Mouse (Mus musculus): ENCODE measurements at regions not wholly inside any gene's neighbourhood (a gene's known extent, or its start where the extent isn't known, plus 50 kb on each side); places are given as distances from the start of the nearest gene placed in this dataset.

DNA sequence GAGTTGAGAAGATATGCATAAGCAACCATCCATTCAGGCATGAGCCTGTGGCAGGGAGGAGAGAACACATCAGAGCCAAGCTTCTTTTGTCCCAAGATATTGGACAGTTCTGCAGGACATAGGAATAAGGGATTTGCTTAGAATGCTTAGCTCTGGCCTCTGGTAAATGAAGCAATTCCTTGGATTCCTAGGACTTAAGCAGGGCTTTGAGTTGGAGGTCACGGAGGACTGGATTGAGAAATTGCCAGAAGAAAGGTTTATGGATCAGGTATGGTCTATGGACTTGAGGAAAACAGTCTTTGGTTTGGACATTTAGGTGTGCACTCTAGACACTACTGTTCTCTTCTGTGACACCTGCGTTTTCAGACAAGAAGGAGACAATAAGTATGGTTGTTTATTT is 338.4 kb downstream of the Epha4 start:
- DNase-seq (ENCODE audit: low read depth) = no peak

DNA sequence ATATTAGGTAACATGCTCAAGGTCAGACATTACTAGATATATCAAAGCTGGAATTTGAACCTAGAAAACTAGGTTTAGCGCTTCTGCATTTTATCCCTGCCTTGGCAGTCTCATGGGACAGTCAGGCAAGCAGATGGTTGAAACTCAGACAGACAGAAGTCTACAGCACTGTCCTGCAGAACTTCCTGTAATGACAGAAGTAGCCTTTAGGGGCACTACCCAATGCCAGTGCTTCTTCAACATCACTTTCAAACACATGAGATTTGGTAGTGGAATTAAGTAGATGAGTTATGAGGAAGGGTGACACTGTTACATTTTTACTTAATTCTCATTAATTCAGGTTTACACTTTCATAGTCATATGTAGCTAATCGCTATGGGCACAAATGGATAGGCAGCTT is 330.9 kb downstream of the Epha4 start:
- DNase-seq (ENCODE audit: low read depth) = no peak

DNA sequence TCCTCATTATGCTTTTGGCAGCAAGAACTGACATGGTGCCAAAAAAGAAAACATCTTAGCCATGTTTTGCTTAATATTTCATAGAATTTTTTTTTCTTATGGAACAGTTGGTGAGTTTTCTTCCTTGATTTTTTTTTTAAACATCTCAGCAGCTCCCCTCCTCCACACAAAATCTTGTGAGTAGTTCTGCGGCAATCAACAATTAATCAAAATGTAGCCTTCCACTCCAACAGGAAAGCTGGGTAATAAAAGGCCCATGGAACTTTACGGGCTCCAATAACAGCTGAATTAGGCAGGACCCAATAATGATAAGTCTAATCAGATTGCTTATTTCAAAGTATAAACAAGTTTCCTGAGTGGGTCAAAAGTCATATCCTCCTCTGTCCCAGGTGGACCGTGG is 324.7 kb downstream of the Epha4 start:
- no peak for DNase-seq (ENCODE audit: low read depth)

DNA sequence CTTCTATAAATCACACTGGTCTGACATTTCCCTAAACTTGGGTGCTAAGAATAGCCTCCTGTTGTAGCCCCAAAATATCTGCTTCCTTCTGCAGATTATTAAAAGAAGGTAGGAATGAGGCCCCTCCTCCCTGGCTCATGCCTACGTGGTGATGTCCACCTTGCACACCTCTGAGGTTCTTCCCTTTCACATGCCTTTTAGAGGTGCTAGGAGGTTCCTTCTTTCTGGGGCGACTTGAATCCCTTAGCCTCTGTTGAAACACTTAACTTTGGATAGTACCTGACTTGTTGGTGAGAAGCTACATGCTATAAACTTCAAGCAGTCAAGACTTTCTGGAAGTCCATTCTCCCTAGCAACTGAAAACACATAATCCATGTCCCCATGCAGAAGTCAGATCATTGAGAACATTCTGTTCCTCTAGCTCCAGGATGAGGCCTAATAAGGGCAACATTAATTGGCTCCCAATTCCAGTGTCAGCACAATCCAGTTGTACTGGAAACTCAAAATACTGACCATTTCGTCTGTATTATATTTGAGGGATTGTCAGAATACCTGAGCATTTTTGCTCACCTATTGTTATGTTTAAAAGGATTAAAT is 313.5 kb downstream of the Epha4 start:
- no peak for DNase-seq (ENCODE audit: low read depth)

DNA sequence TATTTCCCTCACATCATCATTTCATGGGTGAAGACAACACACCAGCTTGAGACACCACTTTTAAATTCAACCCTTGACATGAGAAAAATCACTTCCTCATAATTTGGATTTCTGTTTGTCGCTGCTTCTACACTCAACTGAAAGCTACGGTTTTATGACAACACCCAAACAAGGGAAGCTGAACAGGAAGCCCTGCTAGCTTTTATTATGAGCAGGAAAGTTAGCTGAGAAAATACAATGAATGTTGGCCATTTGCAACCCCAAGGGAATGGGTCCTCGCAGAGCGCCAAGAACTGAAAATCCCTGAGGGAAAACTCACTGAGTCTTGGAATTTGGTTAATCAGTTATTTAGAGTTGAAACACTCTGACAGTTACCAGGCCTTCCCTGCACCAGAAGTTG is 311.9 kb downstream of the Epha4 start:
- DNase-seq (ENCODE audit: low read depth) = no peak

DNA sequence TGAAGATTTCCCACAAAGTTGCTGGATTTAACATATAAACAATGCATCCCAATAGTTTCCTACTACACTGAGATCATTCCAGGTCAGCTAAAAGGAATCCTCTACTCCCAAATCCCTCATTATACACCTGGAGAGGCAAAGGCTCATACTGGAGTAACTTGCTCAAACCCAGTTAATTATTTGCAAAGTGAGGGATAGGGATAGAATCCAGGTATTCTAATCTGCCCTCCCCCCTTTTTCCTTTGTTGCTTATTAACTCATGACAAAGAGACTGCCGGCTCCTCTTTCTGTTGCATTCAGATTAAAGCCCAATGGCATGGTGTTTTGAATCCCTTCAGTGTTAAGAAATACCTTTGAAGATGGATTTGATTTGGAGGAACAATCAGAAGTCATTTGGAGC is 308.4 kb downstream of the Epha4 start:
- DNase-seq (ENCODE audit: low read depth) = no peak

DNA sequence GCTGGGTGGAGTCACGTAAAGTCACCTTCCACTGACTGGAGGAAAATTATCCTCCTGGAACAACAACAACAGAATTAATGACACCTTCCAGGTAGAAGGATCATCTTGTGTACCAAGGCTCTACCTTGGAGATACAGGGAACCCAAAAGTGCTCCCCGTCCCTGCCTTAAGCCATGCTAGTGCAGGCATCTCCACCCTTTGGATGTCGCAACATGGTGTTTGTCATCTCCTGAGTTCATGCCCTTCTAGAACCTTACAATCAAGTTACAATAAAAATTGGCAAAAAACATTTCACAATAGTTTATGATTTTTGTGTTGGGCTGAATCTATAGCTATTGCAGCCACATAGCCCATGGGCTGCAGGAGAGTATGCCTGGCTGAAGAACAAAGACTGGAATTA is 305.5 kb downstream of the Epha4 start:
- DNase-seq (ENCODE audit: low read depth) = no peak

DNA sequence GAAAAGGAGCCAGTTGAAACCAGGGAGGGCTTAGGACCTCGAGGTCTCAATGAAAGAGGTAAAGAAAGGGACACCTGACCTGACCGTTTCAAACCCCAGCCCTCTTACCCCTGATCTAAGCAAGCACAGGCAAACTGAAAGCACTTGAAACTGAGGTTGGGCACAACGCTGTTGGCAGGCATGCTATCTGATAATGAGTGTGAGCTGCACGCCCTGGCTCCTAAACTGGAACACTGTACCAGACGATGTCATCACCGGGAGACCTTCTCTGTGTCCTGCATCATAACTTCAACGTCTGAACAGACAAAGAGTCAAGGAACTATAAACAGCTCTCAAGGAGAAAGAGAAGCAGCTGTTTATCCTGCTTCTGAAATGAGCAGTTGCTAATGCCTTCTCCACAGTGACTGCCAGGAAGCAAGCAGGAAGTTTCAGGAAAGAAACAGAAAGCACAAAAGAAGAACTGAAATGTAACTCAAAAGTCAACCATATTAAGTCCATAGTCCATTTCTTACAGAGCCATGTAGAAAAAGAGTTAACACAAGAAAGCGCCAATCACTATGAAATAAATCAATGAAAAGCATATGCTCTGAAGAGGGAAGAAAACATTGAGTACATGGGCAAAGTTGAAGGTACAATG is 301.3 kb downstream of the Epha4 start:
- peak; percentile 23 for DNase-seq (ENCODE audit: low read depth)

DNA sequence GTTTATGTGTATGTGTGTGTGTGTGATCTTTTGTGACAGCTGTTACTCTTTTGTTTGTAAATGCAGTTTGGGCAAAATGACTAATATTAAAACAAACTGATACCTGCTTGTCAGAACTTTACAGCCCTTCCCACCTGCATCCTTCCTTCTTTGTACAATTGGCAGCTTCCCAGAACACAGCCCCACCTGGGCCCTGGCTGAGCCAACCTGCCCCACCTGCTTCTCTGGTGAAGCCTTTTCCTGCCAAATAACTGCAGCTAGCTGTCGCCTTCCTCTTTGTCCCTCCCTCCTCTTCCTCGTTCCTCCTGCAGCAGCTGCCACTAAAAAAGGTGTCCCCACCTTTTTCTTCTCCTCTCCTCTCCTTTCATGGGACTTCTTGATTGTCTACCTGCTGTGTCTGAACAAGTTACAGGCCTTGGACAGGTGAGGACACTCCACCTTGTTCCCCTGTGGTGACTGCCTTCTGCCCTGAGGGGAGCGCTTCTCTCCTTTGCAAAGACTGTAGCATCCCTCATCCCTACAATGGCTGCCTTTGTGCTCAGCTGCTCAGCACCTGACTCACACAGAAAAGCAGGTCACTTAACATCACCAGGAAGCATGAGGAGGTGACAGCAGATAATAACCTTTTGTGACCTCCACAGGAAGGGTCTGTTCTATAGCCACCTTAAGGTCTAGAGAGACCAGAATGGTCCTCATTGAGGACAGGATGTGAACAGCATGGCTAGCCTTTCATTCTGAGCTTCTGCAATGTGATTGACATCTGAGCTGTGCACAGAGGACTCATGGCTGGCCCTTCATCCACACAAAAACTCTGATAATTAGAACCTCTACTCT is 295.2 kb downstream of the Epha4 start:
- no peak for DNase-seq (ENCODE audit: low read depth)

DNA sequence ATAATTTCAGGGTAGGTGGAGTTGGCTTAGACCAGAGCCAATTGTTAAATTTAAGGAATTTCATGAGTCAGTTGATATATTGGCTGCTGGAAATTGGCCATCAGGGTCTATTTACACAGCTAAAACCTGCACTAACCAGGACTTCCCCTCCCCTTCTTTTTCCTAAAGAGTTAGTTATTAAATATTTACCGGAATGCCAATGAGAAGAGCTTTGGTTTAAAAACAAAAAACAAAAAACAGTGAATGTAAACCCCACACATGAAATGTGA is 294.6 kb downstream of the Epha4 start:
- no peak for DNase-seq (ENCODE audit: low read depth)

DNA sequence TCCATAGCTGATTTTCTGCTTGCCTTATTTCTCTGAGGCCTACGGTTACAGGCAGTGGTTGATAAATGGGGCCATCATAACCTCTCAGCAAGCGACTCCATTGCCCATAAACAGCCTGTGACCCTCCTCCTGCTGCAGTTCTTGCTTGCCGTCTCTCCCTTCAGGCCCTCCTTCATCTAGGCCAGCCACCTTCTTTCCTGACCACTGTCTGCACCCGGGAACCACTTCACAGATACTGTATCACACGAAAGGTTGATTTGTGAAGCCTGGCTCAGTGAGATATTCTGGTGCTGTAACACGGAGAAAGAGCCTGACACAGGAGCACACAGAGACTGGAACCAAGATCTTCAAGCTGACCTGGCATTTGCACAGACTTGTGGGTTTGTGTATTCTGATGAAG is 294.1 kb downstream of the Epha4 start:
- DNase-seq (ENCODE audit: low read depth) = no peak

DNA sequence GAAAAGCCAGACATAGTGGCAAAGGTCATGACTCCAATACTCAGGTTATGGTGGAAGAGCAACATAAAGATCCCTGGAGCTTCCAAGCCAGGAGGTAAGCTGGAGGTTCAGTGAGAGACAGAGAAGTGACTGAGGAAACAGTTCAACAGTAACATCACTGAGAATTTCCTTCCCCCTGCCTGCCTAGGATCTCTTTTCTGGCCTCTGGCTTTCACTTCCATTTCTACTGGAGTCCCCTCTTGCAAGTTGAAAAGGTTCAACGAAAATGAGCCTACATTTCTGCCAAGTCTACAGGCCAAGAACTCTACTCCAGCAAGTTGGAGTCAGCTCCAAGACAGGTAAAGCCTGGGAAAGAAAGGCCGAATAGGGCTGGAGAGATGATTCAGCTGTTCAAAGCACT is 293.0 kb downstream of the Epha4 start:
- DNase-seq (ENCODE audit: low read depth) = no peak

DNA sequence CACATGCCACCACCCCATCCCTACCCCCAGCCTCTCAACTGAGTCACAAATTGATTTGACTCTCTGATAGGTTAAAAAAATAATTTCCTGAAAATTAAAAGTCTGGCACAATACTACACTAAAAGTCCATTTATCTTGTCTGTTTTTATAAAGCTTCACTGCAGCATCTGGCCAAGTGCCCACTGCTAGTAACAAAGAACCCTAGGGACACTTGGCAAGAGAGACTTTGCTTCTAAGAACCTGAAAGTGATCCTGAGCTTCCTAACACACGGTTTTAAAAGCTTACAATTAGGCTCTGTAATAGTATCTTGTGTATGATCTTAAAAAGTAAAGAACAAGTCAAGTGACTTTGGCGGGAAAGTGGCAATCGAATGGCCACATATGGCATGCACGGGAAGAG is 288.3 kb downstream of the Epha4 start:
- DNase-seq (ENCODE audit: low read depth) = no peak

DNA sequence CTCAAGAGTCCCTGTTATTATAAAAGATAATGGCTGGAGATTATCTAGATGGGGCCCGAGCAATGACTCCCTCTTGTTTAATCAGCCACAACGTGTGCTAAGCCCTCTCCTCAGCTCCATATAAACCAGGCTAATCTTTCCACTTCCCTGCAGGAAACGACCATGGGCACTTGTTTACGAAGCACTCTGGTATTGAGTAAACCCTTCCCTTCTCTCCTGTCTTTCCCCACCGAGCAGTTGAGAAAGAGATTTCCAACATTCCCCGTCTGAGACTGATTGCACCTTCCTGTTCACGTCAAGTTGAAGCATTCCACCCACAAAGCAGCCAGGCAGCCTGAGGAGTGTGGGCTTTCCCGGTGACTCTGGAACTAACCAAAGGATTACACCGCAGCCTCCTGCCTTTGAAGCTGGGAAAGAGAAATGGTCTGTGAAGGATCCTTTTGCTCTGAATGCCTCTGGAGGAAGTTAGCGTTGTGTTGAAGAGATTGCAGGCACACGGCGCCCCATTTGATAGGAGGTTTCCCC is 287.8 kb downstream of the Epha4 start:
- peak; percentile 16 for DNase-seq (ENCODE audit: low read depth)

DNA sequence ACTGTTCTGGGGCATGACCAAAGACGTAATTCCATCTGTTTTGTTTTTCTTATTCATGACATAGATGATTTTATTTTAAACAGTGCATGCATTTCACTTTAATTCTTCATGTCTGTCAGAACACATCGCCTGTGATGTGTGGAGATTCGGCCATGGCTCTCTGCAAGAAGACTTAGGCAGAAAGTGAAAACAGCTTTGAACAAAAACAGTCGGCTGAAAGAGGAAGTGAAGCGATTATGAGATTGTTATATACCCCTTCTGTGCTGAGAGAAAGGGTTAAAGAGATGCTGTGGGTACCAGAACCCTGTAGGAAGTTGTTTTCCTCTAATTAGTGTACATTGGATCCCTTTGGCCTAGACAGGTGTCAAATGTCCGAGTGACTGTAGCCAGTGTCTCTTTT is 287.1 kb downstream of the Epha4 start:
- no peak for DNase-seq (ENCODE audit: low read depth)

DNA sequence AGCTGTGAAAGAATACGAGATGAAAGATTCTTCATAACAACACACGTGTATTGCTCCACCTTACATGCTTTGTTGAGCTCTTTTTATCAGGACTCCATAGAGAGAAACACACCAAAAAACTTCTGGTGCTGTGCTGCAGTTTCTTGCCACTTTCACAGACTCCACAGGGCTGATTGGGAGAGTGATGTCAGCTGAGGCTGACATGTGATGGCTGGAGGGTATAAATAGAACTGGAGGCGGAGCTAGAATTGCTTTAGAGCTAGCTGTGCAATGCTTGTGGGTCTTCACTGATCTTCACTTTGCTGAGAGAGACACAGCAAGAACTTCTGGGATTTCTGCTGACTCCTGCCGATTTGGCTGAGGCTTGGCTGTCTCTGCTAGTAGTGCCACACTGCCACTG is 285.3 kb downstream of the Epha4 start:
- no peak for DNase-seq (ENCODE audit: low read depth)

DNA sequence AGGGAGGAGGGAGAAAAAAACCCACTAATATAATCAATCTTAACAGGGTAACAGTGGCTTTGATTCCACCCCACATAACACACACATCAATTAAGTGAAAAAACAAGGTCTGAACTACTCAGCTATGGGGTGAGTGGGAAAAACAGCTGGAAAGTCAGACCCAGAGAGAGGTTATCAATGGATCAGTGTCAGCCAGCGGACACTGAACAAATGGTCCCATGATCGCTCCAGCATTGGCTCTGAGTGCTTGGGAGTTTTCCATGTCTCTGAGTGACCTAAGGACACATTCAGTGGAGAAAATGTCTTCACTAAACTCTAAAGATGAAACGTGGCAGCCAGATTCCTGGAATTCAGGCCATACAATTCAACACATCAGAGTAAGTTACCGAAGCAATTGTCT is 281.9 kb downstream of the Epha4 start:
- no peak for DNase-seq (ENCODE audit: low read depth)

DNA sequence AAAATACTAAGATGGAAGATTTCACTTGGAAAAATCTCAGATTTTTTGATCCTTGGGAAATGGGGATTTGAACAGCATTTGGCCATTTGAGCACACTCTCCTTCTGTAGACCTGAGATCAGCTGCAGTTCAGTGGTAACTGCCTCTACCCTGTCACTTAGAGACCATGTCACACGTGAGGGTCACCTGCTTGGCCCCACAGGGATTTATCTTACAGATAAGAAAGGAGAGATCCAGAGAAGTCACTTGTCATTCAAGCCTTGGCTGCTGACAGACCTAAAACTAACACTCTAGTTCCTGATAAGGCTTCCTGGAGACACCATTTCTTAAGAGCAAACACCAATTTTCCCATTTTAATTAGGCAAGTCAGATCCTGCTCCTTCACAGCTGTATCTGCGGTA is 270.2 kb downstream of the Epha4 start:
- DNase-seq (ENCODE audit: low read depth) = no peak

DNA sequence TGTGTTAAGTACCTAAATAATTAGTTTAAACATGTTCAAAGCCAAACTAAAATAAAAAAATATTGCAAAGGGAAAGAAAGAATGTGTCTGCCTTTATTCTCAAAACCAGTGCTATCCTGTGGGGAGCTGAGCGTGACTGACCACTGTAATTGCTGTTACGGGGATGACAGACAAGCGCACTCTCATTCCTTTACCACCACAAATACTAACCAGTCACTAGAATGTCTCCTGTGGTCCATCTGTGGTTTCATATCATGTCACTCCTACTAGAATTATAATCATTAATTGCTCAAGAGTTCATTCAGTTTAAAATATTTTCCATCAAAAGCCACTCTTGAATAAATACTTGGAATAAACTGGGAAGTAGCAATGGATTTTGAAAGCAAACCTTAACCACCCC is 268.8 kb downstream of the Epha4 start:
- DNase-seq (ENCODE audit: low read depth) = peak; percentile 10

DNA sequence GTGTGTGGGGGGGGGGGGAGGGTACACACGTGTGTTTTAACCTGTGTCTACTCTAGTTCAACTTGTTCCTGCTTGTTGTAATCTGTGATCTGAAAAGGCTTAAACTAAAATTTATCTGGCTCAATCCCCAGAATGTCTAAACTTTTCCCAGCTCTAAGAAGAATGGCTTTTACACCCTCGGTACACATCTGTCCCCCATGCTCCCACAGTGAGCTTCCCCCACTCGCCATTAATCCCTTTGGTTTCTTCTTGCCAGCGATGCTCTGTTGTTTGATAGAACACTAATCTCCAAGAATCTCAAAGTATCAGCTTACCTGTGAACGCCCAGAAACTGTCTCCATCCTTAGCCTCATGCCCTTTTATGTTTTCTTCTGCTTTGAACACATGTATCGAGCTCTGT is 260.6 kb downstream of the Epha4 start:
- no peak for DNase-seq (ENCODE audit: low read depth)

DNA sequence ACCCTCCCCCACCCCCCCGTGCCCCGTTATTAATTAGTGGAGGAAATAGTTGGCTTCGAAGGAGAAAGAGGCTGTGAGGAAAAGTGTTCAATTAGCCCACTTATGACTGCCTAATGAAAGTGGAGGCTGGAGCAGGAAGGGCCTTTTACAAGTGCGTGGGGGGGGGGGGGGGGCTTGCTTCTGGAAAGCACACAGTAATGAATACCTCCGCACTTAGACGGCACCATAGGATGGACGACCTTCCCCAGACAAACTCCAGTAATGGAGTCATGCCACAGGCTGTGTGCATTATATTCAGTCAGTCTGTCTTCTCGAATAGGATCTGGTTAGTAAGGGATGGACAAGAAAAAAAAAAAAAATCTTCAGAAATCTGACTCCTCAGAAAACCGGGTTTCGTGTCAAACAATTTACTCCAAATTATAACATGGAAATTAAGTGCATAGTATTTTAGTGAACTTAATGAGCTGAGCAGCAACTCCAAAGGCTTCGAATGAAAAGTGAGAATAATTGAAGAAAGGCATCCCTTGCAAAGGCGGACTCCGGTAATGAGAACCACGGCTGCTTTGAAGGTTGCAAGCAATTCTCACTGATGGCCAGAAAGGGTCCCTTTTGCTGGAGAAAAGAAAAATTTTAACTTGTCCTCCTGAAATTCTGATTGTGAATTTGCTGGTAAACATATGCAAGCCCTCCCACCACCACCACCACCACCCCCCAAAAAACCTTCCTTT is 258.6 kb downstream of the Epha4 start:
- no peak for DNase-seq (ENCODE audit: low read depth)

DNA sequence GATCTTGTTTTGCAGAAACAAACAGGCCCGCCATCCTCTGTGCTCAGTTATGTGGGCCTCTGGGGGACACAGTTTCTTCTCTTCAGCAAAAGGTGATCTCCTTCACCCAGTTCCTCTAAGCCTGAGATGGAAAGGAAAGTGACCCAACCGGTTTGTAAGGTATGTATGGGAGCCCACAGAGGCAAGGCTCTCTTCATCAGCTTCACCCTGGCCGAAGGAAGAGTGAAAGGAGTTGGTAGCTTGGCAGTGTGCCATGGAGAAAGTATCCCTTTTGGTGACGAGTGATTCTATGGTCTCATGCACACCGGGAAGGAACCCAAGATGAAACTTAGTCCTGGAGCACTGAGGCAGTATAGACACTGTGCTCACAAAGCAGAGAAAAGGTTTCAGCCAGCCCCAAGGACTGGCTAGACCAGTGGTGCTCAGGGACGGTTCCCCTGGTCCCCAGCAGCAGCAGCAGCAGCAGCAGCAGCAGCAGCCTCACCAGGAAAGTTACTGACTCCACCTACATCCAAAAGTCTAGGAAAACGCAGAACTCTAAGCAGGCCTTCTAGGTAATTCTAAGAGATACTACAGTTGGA is 256.1 kb downstream of the Epha4 start:
- no peak for DNase-seq (ENCODE audit: low read depth)

DNA sequence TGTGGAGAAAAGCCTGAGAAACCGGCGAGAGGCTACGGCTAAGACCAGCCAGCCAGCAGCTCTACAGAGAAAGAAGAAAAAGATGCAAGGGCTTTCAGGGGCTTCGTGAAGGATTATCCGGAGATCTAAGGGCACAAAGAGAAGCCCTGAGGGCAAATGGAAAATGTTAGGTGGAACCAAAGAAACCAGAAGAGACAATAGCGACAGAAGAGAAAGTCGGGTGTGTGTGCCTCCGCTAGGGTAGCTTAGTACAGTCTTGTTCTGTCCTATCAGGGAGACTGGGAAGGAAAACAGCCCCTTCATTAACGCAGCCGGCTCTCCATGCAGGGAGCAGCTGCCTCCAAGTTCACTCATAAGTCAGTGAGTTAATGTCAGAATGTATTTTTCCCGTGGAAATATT is 255.1 kb downstream of the Epha4 start:
- DNase-seq (ENCODE audit: low read depth) = no peak
